Mouse (Mus musculus) retina, postnatal 7 days (tissue): ENCODE measurements at regions not wholly inside any gene's neighbourhood (a gene's known extent, or its start where the extent isn't known, plus 50 kb on each side); places are given as distances from the start of the nearest gene placed in this dataset.

Experiments used
- DNase-seq: peaks from one replicate; pipeline ENCODE4 v3.0.0-alpha.2; 2012; ENCODE audit warnings: low read depth, low spot score

DNA sequence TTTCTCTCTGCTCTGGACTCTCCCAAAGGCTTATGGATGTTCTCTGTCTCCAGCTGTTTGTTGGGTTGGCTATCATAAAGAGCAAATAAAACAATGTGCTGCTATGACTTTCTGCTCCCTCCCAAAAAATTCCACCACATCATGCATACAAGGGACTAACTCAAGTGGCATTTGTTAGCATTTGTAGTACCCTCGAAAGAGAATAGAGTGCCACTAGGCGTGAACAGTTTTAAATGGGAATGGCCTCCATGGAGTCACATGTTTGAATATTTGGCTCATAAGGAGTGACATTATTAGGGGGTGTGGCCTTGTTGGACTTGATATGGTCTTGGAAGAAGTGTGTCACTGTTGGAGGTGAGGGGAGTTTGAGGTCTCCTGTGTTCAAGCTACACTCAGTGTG, 86.5 kb upstream of the Serbp1 start:
- DNase-seq, result no peak

DNA sequence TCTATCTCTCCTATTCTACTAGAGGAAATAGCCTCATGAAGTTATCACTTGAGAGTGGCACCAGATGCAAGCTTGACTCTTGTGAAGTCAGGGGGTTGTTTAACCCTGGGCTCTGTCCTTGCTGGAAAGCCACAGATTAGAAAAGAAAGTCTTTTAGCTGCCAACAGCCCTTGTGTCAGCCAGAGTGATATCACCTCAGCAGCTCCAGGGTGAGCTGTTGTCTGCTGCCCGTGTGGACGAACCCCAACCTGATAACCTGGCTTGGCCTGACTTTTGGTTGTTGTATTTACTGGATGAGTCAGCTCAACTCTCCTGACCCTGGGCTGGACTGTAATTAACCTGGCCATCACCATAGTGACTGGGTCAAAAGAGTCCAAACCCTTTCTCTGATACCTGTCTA, 88.6 kb upstream of the Serbp1 start:
- DNase-seq, result no peak

DNA sequence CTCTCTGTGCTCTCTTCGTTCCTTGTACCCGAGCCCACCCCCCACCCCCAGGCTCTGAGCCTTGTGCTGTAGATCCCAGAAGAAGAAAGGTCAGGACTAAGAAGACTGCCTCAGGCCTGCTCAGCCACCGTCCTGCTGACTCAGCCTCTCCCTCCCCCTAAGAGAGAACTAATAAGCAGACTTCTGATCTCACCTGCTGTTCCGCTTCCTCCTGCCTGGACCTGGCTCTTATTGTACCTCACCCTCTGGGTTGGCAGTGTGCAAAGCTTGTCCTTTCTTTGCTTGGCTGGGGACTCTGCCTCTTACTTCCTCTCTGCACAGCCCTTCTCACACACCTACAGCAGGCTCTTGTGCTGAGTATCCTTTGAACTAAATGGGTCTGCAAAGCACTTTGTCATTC, 91.3 kb upstream of the Serbp1 start:
- no peak for DNase-seq

GRCm38 (mm10) chr6:67145969-67146368, 92.0 kb upstream of the Serbp1 start:
- DNase-seq, result no peak

GRCm38 (mm10) chr6:67144946-67145716, 92.8 kb upstream of the Serbp1 start:
- no peak for DNase-seq

GRCm38 (mm10) chr6:67142179-67142578, 95.8 kb upstream of the Serbp1 start:
- DNase-seq, result no peak

DNA sequence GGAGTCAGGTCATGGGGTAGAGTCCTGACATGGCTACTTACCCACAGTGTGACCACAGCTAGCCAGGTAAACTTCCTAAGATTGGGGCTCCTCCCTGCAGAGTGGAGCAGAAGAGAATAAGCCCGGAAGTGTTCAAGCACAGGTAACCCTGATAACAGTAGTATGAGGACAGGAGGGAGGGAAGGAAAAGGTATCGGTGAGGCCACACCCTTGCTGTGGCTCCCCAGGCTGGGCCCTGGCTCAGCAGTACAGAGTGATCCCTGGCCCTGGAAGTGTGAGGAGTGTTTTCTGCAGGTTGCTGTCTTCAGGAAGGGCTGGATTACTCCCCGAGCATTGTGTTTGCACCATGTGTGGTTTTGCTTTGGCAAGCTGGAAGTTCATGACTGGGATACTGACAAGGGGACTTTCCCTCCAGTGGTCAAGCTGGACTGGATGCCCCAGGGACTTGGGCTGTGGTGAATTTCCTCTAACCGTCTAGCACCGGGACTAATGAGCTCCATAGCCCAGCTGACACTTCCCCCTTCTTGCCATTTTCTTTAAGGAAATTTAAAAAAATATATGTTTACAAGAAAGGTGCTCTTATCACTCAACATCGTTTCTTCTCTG, 97.2 kb upstream of the Serbp1 start:
- no peak for DNase-seq

DNA sequence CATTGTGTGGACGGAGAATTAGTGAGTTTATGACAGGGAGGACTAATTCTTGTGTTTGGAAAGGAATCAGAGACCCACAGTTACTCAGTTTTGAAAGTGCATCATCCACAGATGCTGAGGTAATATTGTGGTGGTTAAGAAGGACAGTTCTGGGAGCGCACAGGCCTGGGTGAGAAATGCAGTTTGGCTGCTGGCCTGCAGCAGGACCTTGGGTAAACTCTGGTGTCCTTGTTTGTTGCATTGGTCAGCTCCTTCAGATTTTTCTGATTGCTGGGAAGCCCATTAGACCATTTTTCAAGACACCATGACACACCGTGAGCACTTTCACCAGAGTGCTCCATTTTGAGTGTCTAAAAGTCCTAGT, 99.0 kb upstream of the Serbp1 start:
- no peak for DNase-seq

DNA sequence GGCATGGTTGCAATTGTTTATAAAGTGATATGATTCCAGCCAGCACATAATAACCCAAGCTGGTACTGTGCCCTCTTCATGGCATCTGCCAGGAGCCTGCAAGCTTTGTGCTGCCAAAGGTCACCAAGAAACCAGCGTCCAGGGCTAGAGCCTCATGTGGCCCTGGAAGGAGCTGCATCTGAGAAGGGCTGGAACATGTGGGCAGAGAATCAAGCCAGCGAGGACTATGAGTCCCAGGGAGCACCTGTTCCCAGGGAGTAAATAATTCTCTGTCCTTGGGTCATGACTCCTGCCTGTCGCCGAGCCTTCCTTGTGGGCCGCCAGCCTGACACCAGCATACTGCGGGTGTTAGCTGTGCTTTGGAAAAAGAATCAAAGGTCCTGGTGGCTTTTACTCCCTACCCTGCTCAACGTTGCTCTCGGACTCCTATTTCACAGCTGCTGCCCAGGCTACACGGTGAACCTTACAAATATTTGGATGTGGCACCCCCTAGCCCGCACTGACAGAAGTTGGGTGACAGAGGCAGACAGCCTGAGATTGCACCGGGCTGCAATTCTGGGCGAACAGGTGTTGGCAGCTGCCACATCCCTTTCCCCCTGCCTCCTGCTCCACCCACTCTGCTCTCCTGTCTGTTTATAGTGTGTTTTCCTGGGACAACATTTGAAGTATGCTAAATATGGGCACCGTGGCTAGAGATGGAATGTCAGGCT, 99.5 kb upstream of the Serbp1 start:
- DNase-seq, result no peak

DNA sequence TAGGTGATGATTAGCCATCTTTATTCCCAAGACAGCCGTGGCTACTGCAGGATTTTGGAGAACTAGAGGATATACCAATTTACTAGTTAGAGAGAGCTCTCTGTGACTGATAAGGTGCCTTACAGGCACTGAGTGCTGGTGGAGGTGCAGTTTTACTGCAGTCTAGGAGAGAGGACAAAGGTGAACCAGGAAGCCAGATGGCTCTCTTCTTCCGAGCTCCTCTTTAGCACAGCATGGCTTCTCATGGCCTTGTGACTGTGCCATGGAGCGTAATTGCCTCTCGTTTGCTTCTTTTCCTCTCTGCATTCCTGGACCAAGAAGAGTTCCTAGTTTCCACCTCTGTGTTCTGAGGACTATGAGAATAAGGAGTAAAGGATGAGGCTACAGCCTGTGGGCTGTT, 100.2 kb upstream of the Gadd45a start:
- no peak for DNase-seq

GRCm38 (mm10) chr6:67134915-67135314, 97.7 kb upstream of the Gadd45a start:
- no peak for DNase-seq

DNA sequence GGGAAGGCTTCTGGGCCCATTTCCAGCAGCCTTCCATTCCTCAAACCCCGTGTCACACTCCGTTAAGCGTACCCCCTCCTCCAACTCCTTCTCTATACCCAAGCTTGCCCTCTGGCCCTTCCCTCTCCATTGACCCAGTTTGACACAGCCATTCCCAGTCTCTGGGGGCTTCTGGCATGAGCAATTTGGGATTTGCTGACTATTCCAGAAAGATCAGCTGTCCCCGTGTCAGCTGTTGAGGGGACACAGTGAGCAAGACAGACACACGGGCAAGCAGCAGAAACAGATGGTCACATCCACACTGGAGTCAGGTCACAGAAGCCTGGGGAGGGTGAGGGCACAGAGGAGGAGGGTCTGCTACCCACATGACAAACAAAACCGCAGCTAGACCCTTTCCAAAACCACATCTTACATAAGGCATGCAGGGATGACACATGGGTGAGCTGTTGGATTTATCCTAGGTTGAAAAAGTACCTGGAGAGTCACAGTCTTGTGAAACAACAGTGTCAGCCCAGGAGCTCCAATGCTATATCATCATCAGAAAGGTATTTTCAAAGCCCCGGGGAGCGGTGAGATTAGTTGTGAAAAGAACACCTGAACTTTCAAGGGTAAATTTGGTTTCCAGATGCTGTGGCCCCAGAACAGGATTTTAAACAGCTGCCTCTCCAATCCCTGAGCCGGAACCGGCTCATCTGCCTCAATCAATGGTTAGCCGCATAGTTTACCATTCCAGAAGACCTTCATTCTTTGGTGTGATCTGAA, 93.5 kb upstream of the Gadd45a start:
- DNase-seq, result no peak

GRCm38 (mm10) chr6:67129626-67130025, 92.4 kb upstream of the Gadd45a start:
- DNase-seq, result no peak

DNA sequence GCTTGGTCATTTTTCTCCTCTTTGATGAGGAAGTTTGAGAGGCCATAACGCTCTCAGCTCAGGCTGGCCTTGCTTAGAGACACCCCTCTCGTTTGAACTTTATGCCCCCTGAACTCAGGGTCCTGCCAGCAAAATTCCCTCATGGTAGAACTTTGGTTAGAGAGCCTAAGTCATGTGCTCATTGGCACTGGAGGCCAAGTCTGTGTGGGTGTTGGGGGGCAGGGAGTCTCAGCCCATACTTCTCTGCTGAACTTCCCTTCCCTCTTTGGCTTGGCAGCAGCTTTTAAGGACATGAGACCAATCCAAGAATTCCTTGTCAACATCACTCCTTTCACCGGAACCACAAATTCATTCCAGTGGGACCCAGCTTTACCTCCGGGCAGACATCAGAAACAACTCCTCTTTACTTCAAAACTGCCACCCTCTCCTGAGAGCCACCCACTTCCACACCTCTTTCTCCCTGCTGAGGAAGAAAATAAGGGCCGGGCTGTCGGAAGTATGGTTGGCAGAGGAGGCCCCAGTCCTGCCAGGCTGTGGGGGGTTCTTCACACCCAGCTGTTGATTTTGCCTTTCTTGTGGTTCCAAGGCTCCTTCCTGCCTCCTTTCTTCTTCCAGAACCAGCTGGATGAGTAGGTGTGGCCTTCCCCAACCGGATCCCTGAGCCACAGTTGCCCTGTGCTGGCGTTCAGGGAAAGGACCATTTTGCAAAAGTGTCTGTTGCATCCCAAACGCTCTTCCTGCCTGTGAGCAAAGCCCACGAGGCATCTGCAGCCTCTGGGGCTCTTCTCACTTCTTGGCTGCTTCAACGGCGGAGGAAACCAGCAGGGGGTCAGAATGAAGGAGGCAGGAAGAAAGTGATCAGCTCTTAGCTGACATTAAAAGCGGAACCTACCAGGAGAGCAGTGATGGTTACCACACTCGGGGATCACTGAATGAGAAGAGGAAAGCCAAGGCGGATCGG, 91.5 kb upstream of the Gadd45a start:
- DNase-seq, result no peak

DNA sequence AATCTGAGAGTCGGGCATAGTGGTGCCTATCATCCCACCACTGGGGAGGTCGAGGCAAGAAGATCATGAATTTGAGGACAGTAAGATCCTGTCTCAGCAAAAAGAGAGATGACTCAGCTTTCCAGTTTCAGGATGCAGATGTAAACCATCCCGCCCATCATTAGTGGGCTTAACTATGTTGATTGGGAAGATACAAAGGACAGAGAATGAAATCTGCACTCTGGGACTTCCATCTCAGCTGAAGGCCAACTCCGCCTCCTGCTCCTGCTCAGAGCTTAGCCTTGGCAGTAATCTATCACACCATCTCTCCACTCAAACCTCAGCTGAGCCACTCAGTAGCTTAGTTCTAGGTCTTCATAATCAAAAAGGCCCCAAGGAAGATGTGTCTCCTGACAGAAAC, 90.5 kb upstream of the Gadd45a start:
- DNase-seq, result no peak

DNA sequence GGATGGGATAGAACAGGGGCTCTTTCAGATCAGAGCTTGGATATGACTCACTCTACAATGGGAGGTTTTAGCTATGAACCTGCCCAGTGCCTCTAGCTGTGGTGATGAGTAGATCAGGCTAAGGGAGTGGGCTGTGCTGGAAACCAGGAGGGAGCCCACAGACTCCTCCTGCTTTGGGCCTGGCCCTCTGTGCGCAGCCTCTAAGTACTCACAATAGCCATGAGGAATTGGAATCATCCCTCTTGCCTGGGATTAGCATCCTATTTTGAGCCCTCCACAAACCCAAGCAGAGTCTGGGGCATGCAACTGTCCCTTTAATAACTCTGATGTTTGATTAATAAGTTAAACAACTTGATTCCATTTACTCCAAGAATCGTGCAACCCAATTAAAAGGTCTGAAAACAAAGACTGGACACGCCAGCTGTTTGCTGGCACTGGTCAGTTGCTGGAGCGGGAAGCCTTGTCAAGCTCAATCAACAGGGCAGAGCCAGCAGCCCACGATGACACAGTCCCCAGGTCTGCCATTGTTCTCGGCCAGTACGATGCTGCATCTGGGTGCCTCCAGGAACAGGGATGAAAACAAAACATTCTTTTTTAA, 88.6 kb upstream of the Gadd45a start:
- DNase-seq, result no peak

DNA sequence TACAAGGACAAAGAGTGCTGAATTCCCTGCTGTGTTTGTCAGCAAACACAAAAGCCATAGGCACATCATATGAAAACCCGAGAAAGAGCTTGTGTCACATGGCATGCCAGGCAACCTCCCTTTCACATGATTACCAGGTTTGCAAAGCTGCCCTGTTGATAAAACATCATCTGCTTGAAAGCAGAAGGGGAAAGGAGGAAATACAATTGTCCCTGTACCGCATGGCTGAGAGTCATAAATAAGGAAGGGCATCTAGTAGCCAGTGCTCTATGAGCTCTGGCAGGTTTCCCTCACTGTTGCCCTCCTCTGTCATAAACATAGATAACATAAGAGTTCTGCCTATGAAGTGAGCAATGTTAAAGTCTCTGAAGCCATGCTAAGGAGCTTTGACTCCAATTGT, 86.8 kb upstream of the Gadd45a start:
- DNase-seq, result no peak

DNA sequence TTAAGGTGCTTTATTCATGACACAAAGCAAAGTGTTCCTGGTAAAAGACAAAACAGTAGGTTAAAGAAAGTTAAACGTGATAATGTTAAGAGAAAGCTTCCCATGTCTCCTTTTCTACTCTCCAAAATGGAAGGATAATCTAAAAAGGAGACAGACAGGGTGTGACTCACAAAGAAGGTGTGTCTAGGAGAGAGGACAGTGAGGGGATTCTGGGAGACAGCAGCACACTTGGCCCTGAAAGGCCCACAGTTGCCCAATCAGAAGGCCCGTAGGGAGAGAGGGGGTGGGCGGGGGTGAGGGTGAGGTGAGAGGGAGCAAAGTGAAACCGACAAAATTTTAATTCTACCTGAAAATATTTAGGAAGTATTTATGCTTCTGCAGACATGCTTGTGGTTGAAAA, 85.8 kb upstream of the Gadd45a start:
- DNase-seq, result no peak

GRCm38 (mm10) chr6:67116306-67116705, 79.0 kb upstream of the Gadd45a start:
- DNase-seq, result no peak

GRCm38 (mm10) chr6:67115505-67116303, 78.4 kb upstream of the Gadd45a start:
- DNase-seq, result no peak
